9 mouse cellular contexts compared by ENCODE assay signal in the genomic region with DNA sequence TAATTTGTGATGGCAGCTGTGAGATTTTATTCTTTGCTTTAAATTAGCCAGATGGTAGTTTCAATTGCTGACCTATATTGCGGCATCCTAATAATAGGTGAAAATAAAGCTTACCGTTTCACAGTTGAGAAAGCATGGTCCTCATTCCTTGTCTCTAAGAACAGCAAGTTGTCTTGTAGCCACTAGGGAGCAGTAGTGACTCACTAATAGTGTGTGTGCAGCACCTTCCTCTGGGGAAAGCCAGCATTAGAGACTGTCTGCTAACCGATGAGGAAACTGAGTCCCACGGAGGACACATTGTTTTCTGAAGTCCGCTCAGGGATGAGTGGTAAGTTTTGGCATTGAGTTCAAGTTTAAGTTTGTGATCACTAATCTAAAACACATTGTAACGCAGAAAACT. TPM values are rescaled to one million over a fixed set of nuclear protein-coding genes. Genes with fewer than 3 reads are reported as not detected.
DNase-seq lines count a peak whose midpoint lies in the region; ATAC-seq and TF ChIP-seq lines count a peak whose summit lies in the region.
"Had no signal": no experiment of that assay in that cellular context is flagged by ENCODE, and none has a peak within 500 bp of the region (broad histone marks: within the 10 kb centered on the region; RNA-seq: fewer than 3 reads in every experiment).

No protein-coding gene starts in this region.

- no peaks in the 10 kb centered on the region for H3K9me3 ChIP-seq in kidney, postnatal 0 days (replicated peaks; ENCODE audit: low read length)
- no peaks in the 10 kb centered on the region for H3K9me3 ChIP-seq in kidney, embryonic 16.5 days (ENCODE audit: low read length)
- H3K9me3 ChIP-seq in E14TG2a.4 (ENCODE audit: low read length), result no peaks in the 10 kb centered on the region
- H3K9me3 ChIP-seq: heart, embryonic 13.5 days; liver, embryonic 15.5 days had no signal

- peak; percentile 70 for DNase-seq in kidney, postnatal 0 days (ENCODE audit: low spot score)
- peak; percentile 60 for DNase-seq in A20 (ENCODE audit: low read depth, low spot score)
- DNase-seq in layer of hippocampus, adult 8-10 months (ENCODE audit: low spot score in 2 of 2), result peak; percentile 19 to 44
- no peak for DNase-seq in gastrocnemius, postnatal 36 days
- DNase-seq in urinary bladder, postnatal 14 days (ENCODE audit: low spot score), result no peak

- TF ChIP-seq CTCF in kidney, postnatal 0 days (IDR thresholded peaks at IDR 0.05; ENCODE audit: low read depth), result peak; percentile 75
- TF ChIP-seq CTCF in E14TG2a.4 (conservative IDR thresholded peaks at IDR 0.05; ENCODE audit: low read length), result peak; percentile 46

- 65% methylated on average over 6 of the region's 6 CpGs for WGBS in kidney, postnatal 0 days
- 66% methylated on average over 6 of the region's 6 CpGs for WGBS in kidney, embryonic 16.5 days

- no peaks in the 10 kb centered on the region for H3K4me1 ChIP-seq in kidney, postnatal 0 days (replicated peaks; ENCODE audit: insufficient read depth, low read length)
- no peaks in the 10 kb centered on the region for H3K4me1 ChIP-seq in kidney, embryonic 16.5 days (ENCODE audit: insufficient read depth, low read length)
- no peaks in the 10 kb centered on the region for H3K4me1 ChIP-seq in E14TG2a.4 (replicated peaks; ENCODE audit: low read depth, low read length)
- H3K4me1 ChIP-seq: heart, embryonic 13.5 days; liver, embryonic 15.5 days had no signal

- no peak overlapping the region for H3K4me3 ChIP-seq in kidney, postnatal 0 days (replicated peaks; ENCODE audit: low read depth, low read length)
- H3K4me3 ChIP-seq in kidney, embryonic 16.5 days (ENCODE audit: low read length), result no peak overlapping the region
- no peak overlapping the region for H3K4me3 ChIP-seq in E14TG2a.4 (replicated peaks; ENCODE audit: low read length)
- H3K4me3 ChIP-seq: heart, embryonic 13.5 days; liver, embryonic 15.5 days had no signal

- no peaks in the 10 kb centered on the region for H3K27me3 ChIP-seq in kidney, postnatal 0 days (ENCODE audit: insufficient read depth, low read length)
- no peaks in the 10 kb centered on the region for H3K27me3 ChIP-seq in kidney, embryonic 16.5 days (ENCODE audit: insufficient read depth, low read length)
- peaks cover 2% of the 10 kb centered on the region; the same call in 1 of the 2 replicates for H3K27me3 ChIP-seq in E14TG2a.4 (ENCODE audit: insufficient read depth, low read length)
- H3K27me3 ChIP-seq: heart, embryonic 13.5 days; liver, embryonic 15.5 days had no signal

- H3K4me2 ChIP-seq in kidney, postnatal 0 days (ENCODE audit: low read length), result no peak overlapping the region
- no peak overlapping the region for H3K4me2 ChIP-seq in kidney, embryonic 16.5 days (replicated peaks; ENCODE audit: low read depth, low read length)
- H3K4me2 ChIP-seq: heart, embryonic 13.5 days; liver, embryonic 15.5 days had no signal

- H3K9ac ChIP-seq in kidney, postnatal 0 days (ENCODE audit: low read depth, low read length), result no peak overlapping the region
- no peak overlapping the region for H3K9ac ChIP-seq in kidney, embryonic 16.5 days (replicated peaks; ENCODE audit: low read length)
- H3K9ac ChIP-seq: heart, embryonic 13.5 days; liver, embryonic 15.5 days had no signal

- no peaks in the 10 kb centered on the region for H3K36me3 ChIP-seq in kidney, postnatal 0 days (ENCODE audit: insufficient read depth, low read length)
- no peaks in the 10 kb centered on the region for H3K36me3 ChIP-seq in kidney, embryonic 16.5 days (ENCODE audit: insufficient read depth, low read length)
- H3K36me3 ChIP-seq in E14TG2a.4 (ENCODE audit: insufficient read depth, low read length), result no peaks in the 10 kb centered on the region
- H3K36me3 ChIP-seq: heart, embryonic 13.5 days; liver, embryonic 15.5 days had no signal

- intact Hi-C loops in gastrocnemius, postnatal 36 days (cut with DNase I), result no loop called here

- no peak for ATAC-seq in kidney, postnatal 0 days (replicated peaks; ENCODE audit: low FRiP score, low read depth)
- ATAC-seq in kidney, embryonic 16.5 days (ENCODE audit: low FRiP score, low TSS enrichment), result no peak

- no peak overlapping the region for H3K27ac ChIP-seq in kidney, postnatal 0 days
- no peak overlapping the region for H3K27ac ChIP-seq in kidney, embryonic 16.5 days (ENCODE audit: low read length)
- H3K27ac ChIP-seq: heart, embryonic 13.5 days; liver, embryonic 15.5 days had no signal

RNA-seq across cellular contexts. Expression of gene Cldn18, which starts 46.5 kb away (rescaled TPM):
- 0.13 TPM in 1 of 2 replicates, not detected in the other for polyA plus RNA-seq in kidney, postnatal 0 days (2015; fragmentation: Nextera tagmentation; extraction: Ambion mirVana)
- 6.1 TPM in 1 of 2 replicates, not detected in the other for polyA plus RNA-seq in kidney, embryonic 16.5 days (2015; fragmentation: Nextera tagmentation; extraction: Ambion mirVana)
- total RNA-seq in layer of hippocampus, adult 8-10 months (2022), result not detected
- total RNA-seq in gastrocnemius, postnatal 36 days (2021), result not detected

Comparison
In these comparisons a context has a peak if more than half of its experiments do, and no peak if none do; other contexts are left out.
1. DNase-seq: peak in kidney, postnatal 0 days (single experiment), A20 (single experiment) and layer of hippocampus, adult 8-10 months (2 of 2); none in gastrocnemius, postnatal 36 days (0 of 2) and urinary bladder, postnatal 14 days (single experiment).